Mouse (Mus musculus) stomach, postnatal 0 days (tissue): ENCODE data around the gene Sgcb.

ENCODE experiments used
- CTCF ChIP-seq: IDR thresholded peaks from 2 replicates; pipeline ENCODE4 v1.5.1; 2016; ENCODE audit warnings: antibody characterized with exemption, low read depth, mild to moderate bottlenecking, moderate library complexity
- EP300 ChIP-seq: optimal IDR thresholded peaks from 2 replicates; pipeline ENCODE3; 2016; ENCODE audit warnings: antibody characterized with exemption

DNA sequence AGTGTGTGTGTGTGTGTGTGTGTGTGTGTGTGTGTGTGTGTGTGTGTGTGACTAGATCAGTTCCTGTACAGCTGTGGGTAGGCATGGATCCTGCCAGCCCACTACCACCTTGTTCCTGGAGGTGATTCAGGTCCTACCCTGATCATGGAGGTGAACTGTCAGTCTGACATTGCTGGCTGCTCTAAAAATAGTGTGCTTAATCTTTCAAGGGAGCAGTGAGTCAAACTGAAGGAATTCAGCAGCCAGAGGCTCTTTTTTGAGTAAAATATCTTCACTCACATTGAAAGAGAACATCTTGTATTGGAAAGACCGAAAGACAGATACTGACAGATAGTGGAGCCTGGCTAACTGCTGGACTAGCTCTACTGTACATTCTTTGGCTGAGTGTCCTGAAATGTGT is 41.0 kb upstream of the Sgcb start:
- TF ChIP-seq CTCF: no peak
- TF ChIP-seq EP300: no peak
